Mouse (Mus musculus) heart, adult 2 months (tissue): ENCODE results near the gene Capn7.

Source experiments
- CTCF ChIP-seq: fragments of 200-600 bp; IDR thresholded peaks from 2 replicates; pipeline ENCODE4 v1.8.1; 2022; ENCODE audit warnings: antibody characterized with exemption, mild to moderate bottlenecking, moderate library complexity
- EP300 ChIP-seq: fragments of 200-500 bp; IDR thresholded peaks from 2 replicates; pipeline ENCODE4 v1.6.1; 2011; ENCODE audit warnings: low read depth, low read length, control low read depth; ENCODE audit not compliant: insufficient read depth
- POLR2A ChIP-seq: fragments of 200-500 bp; IDR thresholded peaks from 2 replicates; pipeline ENCODE4 v1.6.1; 2011; ENCODE audit warnings: mild to moderate bottlenecking, low read depth, low read length, control low read depth; ENCODE audit not compliant: insufficient read depth

GRCm38 (mm10) chr14:31413475-31414086 is 77.1 kb downstream of the Capn7 start:
- TF ChIP-seq CTCF (no peak), EP300 (0 out of 2 replicates have a peak, but pooled peaks have one; percentile 23), POLR2A (no peak)
